Mouse (Mus musculus): ENCODE data around the gene 9930111J21Rik1. TPM values are rescaled to one million over a fixed set of nuclear protein-coding genes. Genes with fewer than 3 reads are reported as not detected.
"Not testable (repeated sequence)": the region's sequence is repeated elsewhere in the genome, so short reads cannot be mapped to it uniquely, and the experiment has no call there.

The 9930111J21Rik1 gene
- total RNA-seq, 2 experiments from 2014 or later: 0.20 to 0.46 TPM

DNA sequence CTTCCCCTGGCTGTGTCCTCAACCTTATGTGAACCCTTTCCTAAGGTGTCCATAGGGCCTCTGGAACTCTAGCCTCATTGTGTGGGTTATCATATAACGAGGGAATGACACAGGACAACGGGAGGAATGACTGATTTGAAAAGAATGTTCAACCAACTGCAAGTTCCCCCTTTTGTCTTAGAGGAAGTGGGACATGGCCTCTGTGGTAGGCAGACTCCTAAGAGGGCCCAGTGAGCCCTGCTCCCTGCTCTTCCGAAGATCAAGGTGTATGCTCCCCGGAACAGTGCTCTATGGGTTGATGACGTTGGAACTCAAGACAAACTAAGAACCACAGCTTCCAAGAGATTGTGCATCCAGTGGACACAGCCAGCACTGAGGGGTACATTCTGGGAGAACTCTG, 55.4 kb downstream of the 9930111J21Rik1 start:
- intact Hi-C loops (cut with DNase I); DNase-seq: not testable (repeated sequence)

DNA sequence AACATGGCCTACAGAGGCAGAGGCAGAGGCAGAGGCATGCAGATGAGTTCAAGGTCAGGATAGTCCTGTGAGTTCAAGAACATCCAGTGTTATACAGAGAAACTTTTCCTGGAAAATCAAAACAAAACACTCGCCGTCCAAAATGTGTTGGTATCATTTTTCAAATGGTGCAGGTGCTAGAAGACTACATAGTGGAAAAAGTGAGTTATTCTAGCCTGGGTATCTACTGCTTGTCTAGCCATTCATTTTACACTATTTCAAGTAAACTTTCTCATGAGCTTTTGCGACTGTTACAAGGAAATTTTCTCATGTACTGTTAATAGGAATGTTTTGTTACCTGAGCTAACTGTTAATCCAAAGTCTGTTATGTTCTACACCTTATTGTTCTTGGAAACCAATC, 60.8 kb downstream of the 9930111J21Rik1 start:
- no peak for DNase-seq
- intact Hi-C loops (cut with DNase I): no loop called here

DNA sequence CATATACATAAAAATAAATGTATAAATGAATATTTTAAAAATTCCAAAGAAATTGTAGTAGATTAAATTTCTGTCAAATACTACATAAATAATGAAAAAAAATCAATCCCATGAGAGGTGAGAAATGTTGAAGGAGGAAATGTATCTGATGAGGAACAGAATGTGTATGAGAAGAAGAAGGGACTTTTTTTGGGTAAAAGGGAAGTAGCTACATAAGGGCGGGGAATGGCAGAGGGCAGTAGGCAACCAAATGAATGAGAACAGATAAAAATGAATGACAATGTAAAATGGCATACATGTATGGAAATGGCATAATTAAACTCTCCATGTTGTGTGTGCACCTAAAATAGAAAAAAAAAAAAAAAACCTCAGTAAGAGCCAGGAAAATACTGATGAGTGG, 65.6 kb downstream of the 9930111J21Rik1 start:
- intact Hi-C loops (cut with DNase I): no loop called here
- DNase-seq: no peak

DNA sequence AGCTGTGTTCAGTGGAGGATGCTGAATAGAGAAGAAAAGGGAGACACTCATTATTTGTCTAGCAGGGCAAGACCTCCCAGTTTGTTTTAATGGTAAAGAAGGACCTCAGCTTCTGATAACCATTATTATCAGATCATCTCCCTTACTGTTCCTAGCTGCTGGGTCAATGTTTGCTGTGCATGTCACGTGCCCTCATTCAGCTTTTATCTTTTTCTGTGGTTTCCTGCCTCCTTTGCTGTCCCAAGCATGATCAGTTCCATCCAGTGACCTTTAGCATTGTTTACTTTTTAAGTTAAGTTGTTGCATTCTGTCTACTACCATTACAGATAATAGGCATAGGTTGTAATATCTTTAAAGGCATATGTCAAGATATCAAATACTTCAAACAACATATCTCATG, 70.7 kb downstream of the 9930111J21Rik1 start:
- intact Hi-C loops (cut with DNase I): no loop called here
- DNase-seq: no peak

DNA sequence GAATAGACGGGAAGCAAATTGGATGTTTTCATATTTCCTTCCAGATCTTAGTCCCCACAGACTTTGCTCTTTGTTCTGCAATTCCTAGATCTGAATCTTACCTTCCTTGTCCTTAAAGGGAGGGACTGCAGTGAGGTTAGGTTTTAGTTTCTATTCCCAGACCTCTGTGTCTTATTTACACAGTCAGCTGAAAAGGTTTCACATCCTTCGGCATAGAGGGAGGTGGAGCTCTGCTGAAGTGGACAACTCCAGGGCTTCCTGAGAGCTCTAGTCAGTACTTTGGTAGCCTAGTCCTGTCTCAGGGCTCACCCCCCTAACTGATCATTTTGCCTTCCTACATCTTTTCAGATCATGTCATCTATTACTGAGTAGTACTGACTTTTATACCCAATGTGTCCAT, 77.2 kb downstream of the 9930111J21Rik1 start, which contains the start of gene Gm5431:
TSS of gene Gm5431 (minus strand) at position 194 of the 400 bp plus-strand sequence.
- intact Hi-C loops (cut with DNase I): no loop called here
- DNase-seq: no peak

DNA sequence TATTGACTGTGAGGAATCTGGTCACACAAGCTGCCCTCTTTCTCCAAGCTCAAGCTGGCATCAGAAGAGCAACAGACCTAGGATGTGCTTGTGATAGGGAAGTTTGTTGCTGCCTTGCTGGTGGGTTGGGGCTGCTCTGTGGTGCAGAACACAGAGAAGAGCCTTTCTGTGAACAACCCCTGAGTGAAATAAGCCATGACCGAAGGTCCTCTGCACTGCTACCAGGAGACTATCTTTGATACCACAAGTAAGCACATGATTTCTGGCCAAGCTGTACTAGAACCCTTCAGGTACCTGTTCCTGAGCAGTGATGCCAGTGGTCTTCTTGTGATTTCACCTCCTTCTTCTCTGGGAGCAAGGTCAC, 77.6 kb downstream of the 9930111J21Rik1 start:
- DNase-seq; intact Hi-C loops (cut with DNase I): not testable (repeated sequence)

DNA sequence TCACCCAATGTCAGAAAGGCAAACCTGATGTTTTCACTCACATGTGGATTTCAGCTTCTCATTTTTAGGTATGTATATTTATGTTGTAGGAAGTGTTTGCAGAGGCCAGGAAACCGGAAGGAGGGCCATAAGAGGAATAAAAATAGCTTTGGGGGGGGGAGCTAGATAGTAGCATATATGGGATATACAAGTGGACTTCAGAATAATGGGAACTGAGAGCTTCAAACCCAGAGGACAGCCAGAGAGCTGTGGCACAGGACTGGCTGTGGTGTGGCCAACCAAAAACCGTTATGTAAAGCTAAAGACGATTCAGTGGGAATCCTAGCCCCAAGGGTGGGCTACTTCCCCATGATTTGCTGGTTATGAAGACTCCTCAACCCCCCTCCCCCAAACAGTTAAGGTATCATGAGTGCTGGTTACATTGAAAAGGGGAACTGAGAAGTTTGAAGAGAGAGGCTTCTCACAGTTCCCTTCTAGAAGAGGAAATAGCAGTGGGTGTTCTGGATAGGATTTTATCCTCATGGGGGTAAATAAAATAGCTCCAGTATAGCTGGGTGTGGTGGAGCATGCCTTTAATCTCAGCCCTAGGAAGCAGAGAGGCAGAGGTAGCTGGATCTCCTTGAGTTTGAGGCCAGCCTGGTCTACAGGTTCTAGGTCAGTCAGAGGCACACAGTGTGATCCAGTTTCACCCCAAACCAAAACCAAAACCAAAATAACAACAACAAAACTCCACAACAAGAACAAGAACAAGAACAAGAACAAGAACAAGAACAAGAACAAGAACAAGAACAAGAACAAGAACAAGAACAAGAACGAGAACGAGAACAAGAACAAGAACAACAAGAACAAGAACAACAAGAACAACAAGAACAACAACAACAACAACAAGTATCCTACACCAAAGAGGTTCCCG, 78.3 kb downstream of the 9930111J21Rik1 start:
- intact Hi-C loops (cut with DNase I); DNase-seq: not testable (repeated sequence)

DNA sequence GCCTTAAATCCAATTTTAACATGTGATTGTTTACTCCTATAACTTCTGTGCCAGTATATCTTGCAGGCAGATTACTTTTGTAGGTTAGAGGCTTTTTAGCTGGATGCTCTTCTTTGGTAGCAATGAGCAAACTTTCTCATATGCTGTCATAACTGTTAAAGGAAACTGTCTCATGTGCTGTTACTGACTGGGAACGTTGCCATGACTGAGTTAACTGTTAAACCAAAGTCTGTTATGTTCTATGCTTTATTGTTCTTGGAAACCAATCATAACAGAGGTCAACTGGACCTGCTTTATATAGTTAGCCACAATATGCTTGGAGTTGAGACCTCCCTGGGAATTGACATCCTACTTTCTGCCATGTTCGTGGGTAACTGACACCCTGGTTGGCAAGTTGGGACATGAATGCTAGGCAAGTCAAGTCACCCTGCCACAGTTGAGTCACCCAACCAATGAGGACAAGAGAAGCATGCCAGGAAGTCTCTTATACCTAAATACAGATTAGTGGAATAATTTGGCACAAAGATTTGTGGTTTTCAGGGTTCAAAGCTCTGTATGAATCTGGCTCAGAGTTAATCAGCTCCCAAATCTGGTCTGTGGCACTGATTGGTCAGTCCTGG, 80.3 kb downstream of the 9930111J21Rik1 start:
- intact Hi-C loops (cut with DNase I): no loop called here
- DNase-seq: no peak

Other genes with a start within 250 kb of the 9930111J21Rik1 start
- gene Rack1, start 179.1 kb downstream of the 9930111J21Rik1 start, total RNA-seq (2021): 100 to 1,000 TPM; 486 to 572 TPM
- 10 to 100 TPM; 53.6 to 54.3 TPM for gene Trim41, start 162.0 kb downstream of the 9930111J21Rik1 start, total RNA-seq (2021)
- 10 to 100 TPM in 1 of 2 experiments, 1 to 10 TPM in 1; 9.4 to 12.4 TPM for gene Trim7, start 153.3 kb downstream of the 9930111J21Rik1 start, total RNA-seq (2021)
- 1 to 10 TPM in 1 of 2 experiments, under 1 TPM in 1; 0.89 to 2.4 TPM for gene Gm12184, start 152.7 kb downstream of the 9930111J21Rik1 start, total RNA-seq (2021)
- 1 to 10 TPM; 1.4 TPM for gene Irgm1, start 107.7 kb downstream of the 9930111J21Rik1 start, total RNA-seq (2021)
- under 1 TPM in 1 of 2 experiments, not detected in 1; 0.22 TPM for gene Gm5431, start 77.2 kb downstream of the 9930111J21Rik1 start, total RNA-seq (2021)
- 1 to 10 TPM in 1 of 2 experiments, under 1 TPM in 1; 0.60 to 1.0 TPM for gene Psme2b, start 33.2 kb downstream of the 9930111J21Rik1 start, total RNA-seq (2021)
- not detected for gene Olfr56, start 509 bp downstream of the 9930111J21Rik1 start, total RNA-seq (2021)
- gene Gm12185, start 12.8 kb upstream of the 9930111J21Rik1 start, total RNA-seq (2021): under 1 TPM; 0.06 to 0.10 TPM
- not detected for gene Tgtp1, start 14.8 kb upstream of the 9930111J21Rik1 start, total RNA-seq (2021)
- 1 to 10 TPM in 1 of 2 experiments, under 1 TPM in 1; 0.56 to 1.0 TPM for gene 9930111J21Rik2, start 71.8 kb upstream of the 9930111J21Rik1 start, total RNA-seq (2021)
- gene Tgtp2, start 84.8 kb upstream of the 9930111J21Rik1 start, total RNA-seq (2021): not detected
- under 1 TPM; 0.48 to 0.90 TPM for gene Ifi47, start 97.2 kb upstream of the 9930111J21Rik1 start, total RNA-seq (2021)
- not detected for gene Olfr1396, start 135.5 kb upstream of the 9930111J21Rik1 start, total RNA-seq (2021)
- gene Olfr1395, start 162.9 kb upstream of the 9930111J21Rik1 start, total RNA-seq (2021): not detected
- not detected for gene Olfr1394, start 175.0 kb upstream of the 9930111J21Rik1 start, total RNA-seq (2021)
- gene Btnl9, start 207.8 kb upstream of the 9930111J21Rik1 start, total RNA-seq (2021): under 1 TPM; 0.40 to 0.70 TPM
- 10 to 100 TPM; 47.3 to 50.4 TPM for gene Zfp62, start 223.9 kb upstream of the 9930111J21Rik1 start, total RNA-seq (2021)

All from left cerebral cortex, postnatal 4 days (tissue).